Mouse (Mus musculus) E14TG2a.4 (cell line): ENCODE results near the gene Gng7.

Source experiments
- CTCF ChIP-seq: conservative IDR thresholded peaks from 2 replicates; pipeline ENCODE4 v1.5.1; 2014; ENCODE audit warnings: low read length
- NANOG ChIP-seq: IDR thresholded peaks from 2 replicates; pipeline ENCODE4 v1.6.1; 2014; ENCODE audit warnings: borderline replicate concordance, low read length, mixed read lengths
- POU5F1 ChIP-seq: IDR thresholded peaks from 2 replicates; pipeline ENCODE4 v1.6.1; 2014; ENCODE audit warnings: low read length, borderline replicate concordance

DNA sequence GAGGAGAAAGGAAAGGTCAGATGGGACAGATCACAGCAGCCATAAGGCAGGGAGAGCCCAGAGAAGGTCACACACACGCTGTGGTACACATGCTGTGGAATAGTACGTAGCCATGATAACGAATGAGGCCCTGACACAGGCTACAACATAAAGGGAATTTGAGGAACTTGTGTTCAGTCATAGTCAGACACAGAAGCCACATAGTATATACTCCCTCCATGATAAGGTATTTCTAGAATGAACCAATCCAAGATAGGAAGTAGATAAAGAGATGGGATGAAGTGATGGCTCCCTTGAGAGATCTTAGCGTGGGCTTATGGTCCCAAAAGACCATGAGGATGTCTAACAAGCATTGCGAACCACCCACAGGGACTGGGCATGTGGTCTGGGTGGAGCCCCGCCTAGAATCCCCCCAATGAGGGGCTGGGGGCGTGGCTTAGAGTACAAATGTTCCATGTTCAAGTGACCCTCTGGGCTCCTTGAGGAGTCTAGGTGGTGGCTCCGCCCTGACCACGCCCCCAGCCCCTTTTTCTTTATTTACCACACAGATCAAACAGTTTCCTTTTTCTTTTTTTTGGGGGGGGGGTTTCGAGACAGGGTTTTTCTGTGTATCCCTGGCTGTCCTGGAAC lies 62.9 kb downstream of the Gng7 start:
- no peak for TF ChIP-seq CTCF
- no peak for TF ChIP-seq NANOG
- no peak for TF ChIP-seq POU5F1
